Mouse (Mus musculus): ENCODE results near the gene Tent4a. TPM values are rescaled to one million over a fixed set of nuclear protein-coding genes. Genes with fewer than 3 reads are reported as not detected.

Gene Tent4a
- polyA plus RNA-seq, 1 experiment from 2014 or later, result 6.6 TPM

DNA sequence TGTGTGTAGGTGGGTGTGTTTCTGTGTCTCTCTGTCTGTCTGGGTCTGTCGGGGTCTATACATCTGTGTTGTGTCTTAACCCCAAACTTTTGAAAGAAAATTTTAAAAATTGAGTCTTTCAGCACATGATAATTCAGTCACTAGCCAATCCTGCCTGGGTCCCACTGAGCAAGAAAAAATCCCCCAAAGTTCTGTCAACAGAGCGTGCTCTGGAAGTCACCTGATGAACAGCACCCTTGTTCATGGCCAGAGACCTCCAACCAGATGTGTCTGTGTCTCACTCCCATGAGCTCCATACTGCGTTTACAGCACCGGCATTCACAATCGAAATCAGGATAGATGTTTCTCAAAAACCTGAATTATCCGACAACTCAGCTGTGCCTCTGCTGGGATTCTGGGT, 76.0 kb downstream of the Tent4a start:
- no peaks in the 10 kb centered on the region for H3K36me3 ChIP-seq
- H3K27ac ChIP-seq, result no peak overlapping the region
- WGBS, result 88% methylated on average over 6 of the region's 6 CpGs
- H3K4me1 ChIP-seq, result no peaks in the 10 kb centered on the region
- H3K4me3 ChIP-seq, result no peak overlapping the region
- H3K9me3 ChIP-seq, result no peaks in the 10 kb centered on the region
- H3K4me2 ChIP-seq (replicated peaks), result no peak overlapping the region
- no peak for ATAC-seq (ENCODE audit: insufficient number of reproducible peaks, insufficient read depth, low FRiP score, low TSS enrichment)
- H3K27me3 ChIP-seq, result no peaks in the 10 kb centered on the region
- H3K9ac ChIP-seq, result no peak overlapping the region

DNA sequence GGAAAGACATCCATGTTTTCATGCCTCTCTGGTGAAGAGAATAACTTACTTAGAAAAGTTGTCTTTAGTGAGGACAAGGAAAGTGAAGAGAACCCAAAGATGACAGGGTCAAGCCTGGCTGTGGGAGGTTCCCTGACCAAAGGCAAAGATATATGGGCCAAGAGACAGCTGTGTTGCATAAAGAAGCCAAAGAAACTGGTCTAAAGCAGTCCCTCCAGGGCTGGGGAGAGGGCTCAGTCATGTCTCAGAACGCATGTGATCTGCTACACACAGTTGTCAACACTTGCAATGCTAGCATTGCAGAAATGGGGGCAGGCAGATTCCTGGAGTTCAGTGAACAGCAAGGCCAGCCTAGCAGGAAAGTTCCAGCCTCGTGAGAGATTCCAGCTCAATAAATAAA, 77.3 kb downstream of the Tent4a start:
- H3K36me3 ChIP-seq, result no peaks in the 10 kb centered on the region
- H3K27ac ChIP-seq, result no peak overlapping the region
- H3K9ac ChIP-seq, result no peak overlapping the region
- H3K4me3 ChIP-seq, result no peak overlapping the region
- WGBS, result 85% methylated on average over 2 of the region's 2 CpGs
- H3K9me3 ChIP-seq, result no peaks in the 10 kb centered on the region
- H3K27me3 ChIP-seq, result no peaks in the 10 kb centered on the region
- no peaks in the 10 kb centered on the region for H3K4me1 ChIP-seq
- no peak for ATAC-seq (ENCODE audit: insufficient number of reproducible peaks, insufficient read depth, low FRiP score, low TSS enrichment)
- no peak overlapping the region for H3K4me2 ChIP-seq (replicated peaks)

DNA sequence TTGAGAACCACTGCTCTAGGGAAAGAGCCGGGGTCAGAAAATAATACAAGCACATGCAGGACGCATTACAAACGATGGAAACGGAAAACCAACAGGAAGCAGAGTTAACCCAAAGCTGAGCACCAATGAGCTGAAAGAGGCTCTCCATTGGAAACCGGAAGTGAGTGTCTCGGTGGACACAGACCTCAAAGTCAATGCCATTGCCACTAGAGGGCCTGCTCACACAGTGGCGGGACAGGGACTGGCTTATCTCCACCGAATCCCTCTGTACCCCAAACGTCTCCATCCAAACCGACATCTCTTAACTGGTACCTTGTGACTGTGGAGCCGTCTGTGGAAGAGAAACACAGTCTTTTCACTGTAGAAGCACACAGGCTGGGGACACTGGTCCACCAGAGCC, 77.8 kb downstream of the Tent4a start:
- 68% methylated on average over 11 of the region's 11 CpGs for WGBS
- H3K27me3 ChIP-seq, result no peaks in the 10 kb centered on the region
- no peaks in the 10 kb centered on the region for H3K9me3 ChIP-seq
- no peak for ATAC-seq (ENCODE audit: insufficient number of reproducible peaks, insufficient read depth, low FRiP score, low TSS enrichment)
- no peak overlapping the region for H3K4me3 ChIP-seq
- no peaks in the 10 kb centered on the region for H3K36me3 ChIP-seq
- no peak overlapping the region for H3K9ac ChIP-seq
- no peaks in the 10 kb centered on the region for H3K4me1 ChIP-seq
- H3K27ac ChIP-seq, result no peak overlapping the region
- H3K4me2 ChIP-seq (replicated peaks), result no peak overlapping the region

DNA sequence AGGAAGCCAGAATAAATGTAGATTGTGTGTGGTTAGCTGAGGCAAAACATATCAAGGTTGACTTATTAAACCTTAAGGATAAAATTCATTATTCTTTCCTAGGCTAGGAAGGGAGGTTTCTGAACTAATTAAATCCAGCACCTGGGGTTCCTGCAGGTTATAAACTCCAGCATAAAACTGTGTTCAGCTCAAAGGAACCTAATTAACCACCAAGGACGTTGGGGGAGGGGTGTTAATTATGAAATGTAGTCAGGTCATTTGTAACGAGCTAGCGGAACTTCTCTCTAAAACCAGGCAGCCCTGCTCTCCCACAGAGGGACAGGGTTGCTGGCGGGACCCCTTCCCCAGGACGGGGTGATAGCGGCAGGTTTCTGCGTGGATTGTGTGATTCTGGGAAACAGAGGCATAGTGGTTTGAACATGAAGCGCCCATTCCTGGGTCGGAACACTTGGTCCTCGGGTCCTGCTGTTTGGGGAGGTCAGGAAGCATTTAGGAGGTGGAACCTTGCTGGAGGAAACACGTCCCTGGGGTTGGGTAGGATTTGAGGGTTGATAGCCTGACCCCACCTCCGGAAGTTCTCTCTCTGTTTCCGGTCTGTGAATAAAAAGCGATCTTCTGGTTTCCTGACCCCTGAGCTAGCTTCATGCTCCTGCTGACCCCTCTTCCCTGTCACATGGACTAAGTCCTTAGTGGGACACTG, 78.8 kb downstream of the Tent4a start:
- H3K27me3 ChIP-seq, result no peaks in the 10 kb centered on the region

More for the DNA sequence above, 78.8 kb downstream of the Tent4a start:
- no peaks in the 10 kb centered on the region for H3K9me3 ChIP-seq
- WGBS, result 76% methylated on average over 14 of the region's 14 CpGs
- no peak overlapping the region for H3K27ac ChIP-seq
- no peaks in the 10 kb centered on the region for H3K36me3 ChIP-seq
- no peaks in the 10 kb centered on the region for H3K4me1 ChIP-seq
- ATAC-seq (ENCODE audit: insufficient number of reproducible peaks, insufficient read depth, low FRiP score, low TSS enrichment), result no peak
- no peak overlapping the region for H3K4me2 ChIP-seq (replicated peaks)
- H3K4me3 ChIP-seq, result no peak overlapping the region
- no peak overlapping the region for H3K9ac ChIP-seq

Other genes with a start within 250 kb of the Tent4a start
- gene Nsun2, start 871 bp downstream of the Tent4a start, polyA plus RNA-seq (2016; fragmentation: Nextera tagmentation; extraction: Ambion mirVana), result 124 TPM in 2 replicates
- gene Srd5a1, start 76.8 kb upstream of the Tent4a start, polyA plus RNA-seq (2016; fragmentation: Nextera tagmentation; extraction: Ambion mirVana), result 28.3 and 32.5 TPM in 2 replicates
- gene Ube2ql1, start 205.3 kb upstream of the Tent4a start, polyA plus RNA-seq (2016; fragmentation: Nextera tagmentation; extraction: Ambion mirVana), result 2.8 and 3.6 TPM in 2 replicates

Data from embryonic facial prominence, embryonic 12.5 days (tissue).